ENCODE assay signal across 16 mouse cellular contexts in the genomic region with DNA sequence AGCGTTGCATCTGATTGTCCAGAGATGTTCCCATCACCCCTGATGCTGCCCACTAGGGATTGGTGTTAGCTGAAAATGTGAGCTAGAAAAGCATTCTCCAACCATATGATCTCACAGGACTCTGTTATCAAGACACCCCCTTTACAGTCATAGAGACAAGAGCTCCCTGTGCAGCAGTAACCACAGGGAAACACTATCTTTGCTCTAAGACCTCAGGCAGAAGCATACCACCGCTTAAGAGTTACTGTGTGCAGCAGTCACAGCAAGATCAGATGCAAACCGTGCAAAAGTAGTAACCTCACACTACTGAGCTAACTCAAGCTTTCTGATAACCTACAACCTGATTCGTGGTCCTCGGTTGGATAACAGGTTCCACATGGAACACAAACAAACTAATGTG.
"Had no signal": no experiment of that assay in that cellular context is flagged by ENCODE, and none has a peak within 500 bp of the region (broad histone marks: within the 10 kb centered on the region; RNA-seq: fewer than 3 reads in every experiment).

No protein-coding gene starts in this region.

- H3K9me3 ChIP-seq: neural tube, embryonic 13.5 days; neural tube, embryonic 15.5 days; stomach, embryonic 15.5 days had no signal

- H3K4me2 ChIP-seq: neural tube, embryonic 13.5 days; neural tube, embryonic 15.5 days; stomach, embryonic 15.5 days had no signal

- H3K4me3 ChIP-seq: neural tube, embryonic 13.5 days; neural tube, embryonic 15.5 days; stomach, embryonic 15.5 days had no signal

- H3K27me3 ChIP-seq: neural tube, embryonic 13.5 days; neural tube, embryonic 15.5 days; stomach, embryonic 15.5 days had no signal

- DNase-seq: retina, postnatal 1 day; right cerebral cortex, adult 18-20 months; right cerebral cortex, postnatal 14 days; right cerebral cortex, postnatal 25 days; right cerebral cortex, postnatal 4 days; spleen, adult 18-20 months; thymus, adult 18-20 months; thymus, adult 2 months; thymus, postnatal 14 days; thymus, postnatal 25 days; thymus, postnatal 36 days; thymus, postnatal 4 days had no signal

- H3K36me3 ChIP-seq: neural tube, embryonic 13.5 days; neural tube, embryonic 15.5 days; stomach, embryonic 15.5 days had no signal

- H3K27ac ChIP-seq: neural tube, embryonic 13.5 days; neural tube, embryonic 15.5 days; stomach, embryonic 15.5 days; stomach, postnatal 0 days had no signal

- H3K4me1 ChIP-seq: neural tube, embryonic 13.5 days; neural tube, embryonic 15.5 days; stomach, embryonic 15.5 days had no signal

- H3K9ac ChIP-seq: neural tube, embryonic 13.5 days; neural tube, embryonic 15.5 days; stomach, embryonic 15.5 days had no signal
